Mouse (Mus musculus) thymus, adult 2 months (tissue): Measurements from ENCODE around the gene Commd3.

Source experiments
- CTCF ChIP-seq: fragments of 200-500 bp; IDR thresholded peaks from 2 replicates; pipeline ENCODE4 v1.5.1; 2012; ENCODE audit warnings: mild to moderate bottlenecking, control low read depth, low read length, moderate library complexity, borderline replicate concordance; ENCODE audit not compliant: control insufficient read depth, poor library complexity, insufficient read depth; ENCODE audit errors: extremely low read depth
- POLR2A ChIP-seq: fragments of 200-500 bp; IDR thresholded peaks from 2 replicates; pipeline ENCODE4 v1.6.1; 2012; ENCODE audit warnings: mild to moderate bottlenecking, low read length, control low read depth, moderate library complexity; ENCODE audit not compliant: control insufficient read depth, poor library complexity, insufficient read depth; ENCODE audit errors: extremely low read depth

GRCm38 (mm10) chr2:18692548-18692947 is 20.4 kb downstream of the Commd3 start:
- TF ChIP-seq CTCF, result no peak
- TF ChIP-seq POLR2A, result no peak
